Mouse (Mus musculus) natural killer cell, adult 2 months (primary cell): ENCODE measurements around the gene Dnmt3a.
A peak's percentile ranks its signal among the peaks of the same experiment; 100 is the strongest.

ENCODE experiments used
- DNase-seq, 2 experiments: peaks; one replicate each; pipeline ENCODE4 v3.0.0; 2022; ENCODE audit warnings: low spot score in 2 of 2

Dnmt3a gene

DNA sequence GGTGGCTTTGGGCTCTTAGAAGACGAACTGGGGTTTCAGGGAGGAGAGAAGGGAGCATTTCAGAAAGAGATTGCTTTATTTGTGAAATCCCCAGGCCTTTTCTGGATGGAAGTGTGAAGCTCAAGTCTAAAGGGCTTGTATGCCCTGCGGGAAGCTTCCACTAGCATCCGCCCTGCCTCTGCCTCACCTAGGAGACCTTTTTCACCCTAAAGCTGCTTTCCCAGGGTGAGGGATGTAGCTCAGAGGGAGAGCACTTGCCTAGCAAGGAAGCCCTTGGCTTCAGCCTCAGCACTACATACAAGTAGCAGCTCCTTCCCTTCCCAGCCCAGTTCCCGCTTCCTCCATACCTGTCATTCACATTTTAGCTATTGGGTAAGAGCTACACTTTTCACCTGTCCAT lies 71.6 kb downstream of the Dnmt3a start:
- no peak for DNase-seq

- no peak for DNase-seq
These were observed 75.7 kb downstream of the Dnmt3a start for GRCm38 (mm10) chr12:3881474-3881873.

DNA sequence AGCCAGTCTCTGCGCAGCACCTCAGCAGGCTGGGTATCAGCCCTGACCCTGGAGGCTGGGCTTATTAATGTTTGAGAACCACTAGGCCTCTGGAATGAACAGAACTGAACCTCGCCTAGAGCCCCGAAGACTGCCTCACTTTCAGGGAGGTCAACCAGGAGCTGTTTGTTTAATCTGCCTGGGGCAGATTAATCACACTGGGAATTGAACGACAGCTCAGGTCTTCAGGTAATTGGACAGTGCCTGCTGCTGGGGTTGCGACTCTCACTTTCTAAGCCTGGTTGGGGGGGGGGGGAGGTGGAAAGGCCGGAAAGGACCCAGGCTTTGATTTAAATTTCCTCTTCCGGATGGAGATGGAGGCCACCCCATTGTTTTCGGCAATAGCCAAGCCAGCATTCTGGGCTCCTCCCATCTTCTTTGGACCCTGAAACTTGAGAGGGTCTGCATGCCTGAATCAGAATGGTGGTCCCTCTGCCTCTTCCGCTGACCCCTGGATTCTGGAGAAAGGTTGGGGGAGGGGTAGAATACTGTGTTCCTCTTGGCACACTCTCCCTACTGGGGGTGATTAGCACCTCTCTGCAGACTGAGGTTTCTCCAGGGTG lies 79.2 kb downstream of the Dnmt3a start:
- no peak for DNase-seq

GRCm38 (mm10) chr12:3886601-3887000 lies 80.8 kb downstream of the Dnmt3a start:
- DNase-seq = no peak

GRCm38 (mm10) chr12:3887515-3888325 lies 81.9 kb downstream of the Dnmt3a start:
- no peak for DNase-seq

DNA sequence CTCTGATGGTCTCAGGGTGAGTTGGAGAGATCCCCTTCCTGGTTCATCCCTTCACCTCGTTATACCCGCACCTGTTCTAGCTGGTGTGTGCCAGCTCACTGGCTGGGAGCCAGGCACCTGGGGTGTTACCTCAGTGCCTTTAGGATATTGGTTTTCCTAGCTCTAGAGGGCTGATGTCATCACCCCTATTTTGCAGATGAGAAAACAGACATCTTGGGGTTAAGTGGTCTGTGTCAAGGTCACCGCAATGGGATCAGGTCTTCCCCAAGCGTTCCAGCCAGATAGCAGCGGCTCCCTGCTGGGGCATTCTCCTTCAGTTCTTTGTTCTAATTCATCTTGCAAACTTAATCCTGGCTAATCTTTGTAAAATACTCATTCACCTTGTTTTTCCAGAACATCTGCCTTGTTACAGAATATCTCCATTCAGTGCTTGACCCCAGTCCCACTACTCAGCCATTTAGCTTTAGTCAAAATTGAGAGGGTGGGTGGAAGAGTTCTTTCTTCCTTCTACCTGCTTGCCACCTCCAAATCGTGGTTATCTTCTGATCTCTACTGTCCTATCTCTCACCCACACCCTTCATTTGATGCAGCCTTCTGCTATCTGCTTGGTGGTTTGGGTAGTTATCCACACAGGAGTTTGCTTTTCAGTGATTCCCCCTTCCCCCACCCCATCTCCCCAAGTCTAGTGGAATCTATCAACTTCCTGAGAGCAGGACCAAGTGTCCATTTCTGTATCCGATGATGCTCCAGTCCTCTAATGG lies 84.2 kb downstream of the Dnmt3a start:
- DNase-seq = no peak

DNA sequence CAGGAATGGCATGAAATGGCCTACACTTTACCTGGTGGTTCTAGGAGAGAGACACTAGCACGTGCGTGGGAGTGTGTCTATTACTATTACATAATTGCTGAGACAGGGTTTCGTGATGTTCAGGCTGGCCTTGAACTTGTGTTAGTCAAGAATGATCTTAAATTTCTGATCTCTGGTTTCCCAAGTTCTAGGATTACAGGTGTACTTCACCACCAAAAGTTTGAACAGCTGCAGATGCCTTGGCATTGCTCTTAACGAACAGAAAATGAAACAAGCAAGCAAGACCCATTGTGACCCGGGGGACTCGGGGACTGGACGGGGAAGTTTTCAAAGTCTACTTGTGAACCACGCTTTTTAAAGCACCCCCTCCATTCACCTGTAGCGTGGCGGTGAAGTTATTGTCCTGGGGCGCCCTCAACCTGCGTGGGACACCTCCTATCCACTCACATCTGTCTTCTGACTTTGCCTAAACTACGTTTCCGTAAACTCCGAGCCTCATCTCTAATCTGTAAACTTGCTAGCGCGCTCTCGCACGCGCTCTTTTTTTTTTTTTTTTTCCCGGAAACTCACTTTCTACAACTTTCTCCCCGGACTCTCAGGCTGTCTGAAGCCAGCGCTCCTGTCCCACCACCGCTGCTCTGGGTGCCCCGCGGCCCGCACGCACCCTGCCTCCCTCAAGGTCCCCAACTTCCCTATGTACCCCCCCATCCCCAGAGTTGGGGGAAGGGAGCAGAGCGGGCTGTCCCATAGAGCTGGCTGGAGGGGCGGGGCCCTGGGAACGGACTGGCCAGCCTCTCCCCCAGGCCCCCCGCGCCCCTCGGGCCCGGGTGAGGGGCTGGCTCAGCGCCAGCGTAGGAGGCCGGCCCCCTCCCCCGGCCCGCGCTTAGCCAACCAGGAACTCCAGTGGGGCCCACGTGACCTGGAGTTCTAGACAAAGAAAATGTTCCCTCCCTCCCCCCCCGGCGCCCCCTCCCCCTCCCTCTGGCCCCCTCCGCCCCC lies 85.2 kb downstream of the Dnmt3a start:
- DNase-seq = peak; percentile 42 to 46

GRCm38 (mm10) chr12:3891779-3892239 lies 86.0 kb downstream of the Dnmt3a start:
- peak; percentile 18 to 21 for DNase-seq

DNA sequence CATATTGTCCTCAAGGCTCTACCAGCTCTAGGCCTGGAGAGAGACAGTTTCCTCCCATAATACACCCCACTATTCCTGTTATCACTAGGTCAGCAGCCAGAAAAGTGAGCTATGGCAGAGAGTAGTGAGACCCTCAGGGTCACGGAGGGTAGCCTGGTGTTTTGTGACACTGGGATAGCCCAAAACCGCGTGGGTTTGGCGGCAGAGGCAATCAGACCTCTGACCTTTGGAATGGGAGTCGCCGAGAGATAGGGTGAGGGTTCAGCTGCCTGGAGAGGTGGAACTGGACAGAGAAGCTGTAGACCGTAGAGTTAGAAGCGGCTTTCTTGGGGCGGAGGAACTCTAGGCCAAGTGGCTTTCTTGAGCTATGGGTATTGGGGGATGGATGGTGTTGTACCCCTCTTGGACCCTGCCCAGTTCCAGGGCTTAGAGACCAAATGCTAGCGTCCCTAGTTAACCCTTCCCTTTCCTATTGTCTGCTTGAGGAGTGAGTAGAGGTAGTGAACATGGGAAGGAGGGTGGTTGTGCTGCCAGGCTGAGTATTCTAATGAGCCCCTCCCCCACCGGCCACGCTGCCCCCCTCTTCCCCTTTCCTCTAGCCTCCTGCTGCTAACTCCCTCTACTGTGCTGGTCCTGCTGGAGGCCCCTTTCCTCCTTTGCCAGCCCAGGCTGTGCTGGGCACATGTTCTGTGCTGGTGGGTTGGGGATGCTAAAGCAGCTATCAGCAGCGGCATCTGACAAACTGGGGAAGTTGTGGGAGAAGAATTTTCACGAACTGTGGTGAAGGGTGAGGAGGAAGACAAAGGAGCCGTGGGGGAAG lies 86.6 kb downstream of the Dnmt3a start:
- DNase-seq = no peak

DNA sequence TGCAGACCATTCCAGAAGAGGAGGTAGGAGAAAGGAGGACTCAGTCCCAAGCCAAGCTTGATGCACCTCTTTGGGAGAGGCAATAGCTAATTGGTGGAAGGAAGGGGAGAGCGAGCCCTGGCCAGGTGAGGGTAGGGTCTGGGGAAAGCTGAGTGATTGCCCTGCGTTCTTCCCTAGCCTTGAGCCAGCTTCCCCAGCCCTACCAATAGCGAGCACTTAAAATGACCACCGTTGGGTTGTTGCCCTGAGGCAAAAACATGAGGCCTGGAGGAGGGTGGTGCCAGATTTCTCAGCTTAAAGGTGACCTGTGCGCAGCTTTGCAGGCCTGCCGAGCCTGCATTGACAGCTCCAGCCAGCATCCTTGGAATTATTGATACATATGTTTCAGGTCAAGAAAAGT lies 87.5 kb downstream of the Dnmt3a start:
- DNase-seq = no peak

- no peak for DNase-seq
These were observed 88.7 kb downstream of the Dnmt3a start for GRCm38 (mm10) chr12:3894525-3894924.

GRCm38 (mm10) chr12:3897057-3897545 lies 91.3 kb downstream of the Dnmt3a start:
- peak in 1 of 2 experiments; percentile 30 for DNase-seq

- no peak for DNase-seq
These were observed 93.0 kb downstream of the Dnmt3a start for GRCm38 (mm10) chr12:3898811-3899210.

DNA sequence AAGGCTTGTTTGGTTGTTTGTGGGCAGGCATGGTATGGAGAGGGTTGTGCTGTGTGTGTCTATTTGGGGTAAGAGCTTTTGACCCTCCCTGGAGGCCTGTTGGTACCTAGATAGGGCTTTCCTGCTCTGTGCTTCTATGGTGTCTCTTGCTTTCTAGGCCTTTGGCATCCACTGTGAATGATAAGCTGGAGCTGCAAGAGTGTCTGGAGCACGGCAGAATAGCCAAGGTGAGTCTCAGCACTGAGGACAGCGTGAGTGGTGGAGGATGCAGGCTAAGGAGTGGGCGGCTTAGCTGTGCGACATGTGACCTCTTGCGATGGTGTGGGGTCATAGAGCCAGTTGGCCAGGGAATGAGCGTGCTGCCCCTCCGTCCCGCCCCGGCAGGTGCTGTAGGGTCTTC lies 99.6 kb downstream of the Dnmt3a start:
- DNase-seq = no peak

DNA sequence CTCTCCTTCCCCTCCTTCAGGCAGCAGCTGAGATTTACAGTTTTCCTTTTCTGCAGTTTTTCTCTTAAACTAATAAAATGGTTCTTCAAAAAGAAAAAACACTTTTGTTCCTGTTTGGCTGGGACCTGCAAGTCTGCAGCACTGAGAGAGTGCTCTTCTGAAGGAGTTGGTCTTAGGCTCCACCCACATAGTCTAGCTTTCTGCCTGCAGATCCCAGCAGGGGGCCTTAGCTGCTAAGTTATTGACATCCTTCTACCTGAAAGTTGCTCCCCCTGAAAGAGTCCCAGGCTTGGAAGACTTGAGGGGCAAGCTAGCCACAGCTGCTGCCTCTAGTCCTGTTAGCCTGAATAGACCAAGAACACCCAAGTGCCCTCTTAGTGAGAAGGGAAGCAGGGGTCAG lies 100.5 kb downstream of the Dnmt3a start:
- no peak for DNase-seq

GRCm38 (mm10) chr12:3907008-3907407 lies 101.2 kb downstream of the Dnmt3a start:
- DNase-seq = no peak

GRCm38 (mm10) chr12:3907418-3907817 lies 101.6 kb downstream of the Dnmt3a start:
- no peak for DNase-seq

DNA sequence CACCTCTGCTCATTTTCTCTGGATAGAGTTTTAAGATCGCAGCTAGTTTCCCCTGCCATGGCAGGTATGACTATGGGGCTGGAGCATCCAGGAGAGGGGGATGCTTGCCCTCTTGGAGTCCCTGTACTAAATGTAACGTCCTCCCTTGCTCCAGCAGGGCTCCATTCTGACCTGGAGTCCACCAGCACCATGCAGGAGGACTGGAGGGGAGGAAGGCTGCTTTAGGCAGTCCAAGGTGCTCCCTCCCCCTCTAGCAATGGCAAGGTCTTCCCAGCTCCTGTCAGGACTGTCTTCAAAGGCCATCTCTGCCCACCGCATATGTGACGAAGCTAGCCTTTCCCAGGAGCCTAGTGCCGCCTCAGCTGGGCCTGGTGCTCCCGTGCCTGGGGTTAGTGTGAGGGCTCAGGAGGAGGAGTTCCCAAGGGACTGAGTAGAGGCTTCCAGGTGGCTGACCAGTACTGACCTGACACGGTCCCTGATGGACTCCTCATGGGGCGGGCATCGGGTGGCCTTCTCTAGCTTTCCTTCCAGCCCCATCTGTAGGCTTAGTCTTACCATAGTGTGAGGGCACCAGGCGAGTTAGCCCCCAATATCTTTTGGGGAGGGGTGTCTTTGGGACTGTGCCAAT lies 104.8 kb downstream of the Dnmt3a start:
- no peak for DNase-seq

DNA sequence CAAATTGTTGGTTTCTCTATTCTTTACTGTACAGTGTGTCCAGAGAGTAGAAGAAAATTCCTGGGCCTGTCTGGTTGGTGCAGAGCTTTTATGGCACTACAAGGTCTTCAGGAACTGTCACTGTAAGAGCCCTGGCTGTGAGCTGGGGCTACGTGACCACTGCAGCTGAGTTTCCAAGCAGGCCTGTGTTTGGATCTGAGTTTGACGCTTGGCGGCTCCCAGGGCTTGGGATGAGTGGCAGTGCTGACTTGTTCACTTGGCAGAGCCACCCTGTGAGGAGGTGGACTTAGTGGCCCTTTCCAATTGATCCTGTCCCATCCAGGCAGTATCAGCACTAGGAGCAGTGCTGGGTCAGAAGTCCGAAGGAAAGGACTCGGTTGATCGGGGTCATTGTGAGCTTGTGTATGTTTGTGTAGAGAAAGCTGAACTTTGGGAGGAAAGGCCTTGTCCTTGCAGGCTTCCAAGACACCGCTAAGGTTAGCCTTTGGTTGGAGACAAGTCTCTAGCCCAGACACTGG lies 106.1 kb downstream of the Dnmt3a start:
- DNase-seq = no peak

GRCm38 (mm10) chr12:3915852-3916251 lies 110.0 kb downstream of the Dnmt3a start:
- DNase-seq = no peak
